In the genomic region with DNA sequence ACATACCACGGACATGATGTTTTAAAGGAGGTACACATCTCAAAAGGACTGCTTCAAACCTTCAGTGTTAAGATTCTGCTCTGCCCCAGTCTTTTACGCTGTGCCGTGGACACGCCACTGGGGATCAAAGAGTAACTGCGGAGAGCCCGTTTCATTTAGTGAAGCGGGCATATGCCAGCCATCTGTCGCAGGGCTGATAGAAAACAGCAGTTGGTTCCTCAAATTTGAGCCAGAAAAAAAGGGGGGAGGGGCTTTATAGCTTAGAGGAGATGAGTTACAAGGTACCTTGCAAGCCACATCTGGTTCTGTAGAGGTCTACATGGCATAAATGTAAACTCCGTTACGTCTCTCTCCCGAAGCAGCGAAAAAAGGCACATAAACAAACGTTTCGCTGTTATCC, we compare ENCODE assay signal across 14 mouse cellular contexts. TPM values are rescaled to one million over a fixed set of nuclear protein-coding genes. Genes with fewer than 3 reads are reported as not detected.
DNase-seq lines count a peak whose midpoint lies in the region; ATAC-seq and TF ChIP-seq lines count a peak whose summit lies in the region.
"Had no signal": no experiment of that assay in that cellular context is flagged by ENCODE, and none has a peak within 500 bp of the region (broad histone marks: within the 10 kb centered on the region; RNA-seq: fewer than 3 reads in every experiment).

No protein-coding gene starts in this region.

- WGBS in forebrain, embryonic 13.5 days: 76% methylated on average over 14 of the region's 14 CpGs
- 60% methylated on average over 14 of the region's 14 CpGs for WGBS in forebrain, postnatal 0 days
- 67% methylated on average over 14 of the region's 14 CpGs for WGBS in midbrain, postnatal 0 days
- WGBS in midbrain, embryonic 13.5 days: 75% methylated on average over 14 of the region's 14 CpGs
- WGBS in hindbrain, postnatal 0 days: 56% methylated on average over 14 of the region's 14 CpGs
- WGBS in neural tube, embryonic 11.5 days: 53% methylated on average over 14 of the region's 14 CpGs

- no peak overlapping the region for H3K4me3 ChIP-seq in forebrain, embryonic 13.5 days
- H3K4me3 ChIP-seq in forebrain, postnatal 0 days (ENCODE audit: low read depth, low read length): no peak overlapping the region
- no peak overlapping the region for H3K4me3 ChIP-seq in midbrain, postnatal 0 days (ENCODE audit: low read depth, low read length)
- H3K4me3 ChIP-seq in midbrain, embryonic 13.5 days (replicated peaks): no peak overlapping the region
- no peak overlapping the region for H3K4me3 ChIP-seq in hindbrain, postnatal 0 days (ENCODE audit: low read length)
- no peak overlapping the region for H3K4me3 ChIP-seq in neural tube, embryonic 11.5 days (ENCODE audit: low read depth, low read length)
- H3K4me3 ChIP-seq: heart, embryonic 10.5 days; limb, embryonic 15.5 days had no signal

- TF ChIP-seq CTCF in forebrain, postnatal 0 days (IDR thresholded peaks at IDR 0.05; ENCODE audit: low read depth): no peak
- no peak for TF ChIP-seq CTCF in midbrain, postnatal 0 days (IDR thresholded peaks at IDR 0.05)
- no peak for TF ChIP-seq CTCF in hindbrain, postnatal 0 days (IDR thresholded peaks at IDR 0.05; ENCODE audit: low read depth)

- H3K36me3 ChIP-seq in forebrain, embryonic 13.5 days (ENCODE audit: poor library complexity, severe bottlenecking): no peaks in the 10 kb centered on the region
- H3K36me3 ChIP-seq in forebrain, postnatal 0 days (ENCODE audit: insufficient read depth): no peaks in the 10 kb centered on the region
- H3K36me3 ChIP-seq in midbrain, postnatal 0 days (ENCODE audit: insufficient read depth, low read length): no peaks in the 10 kb centered on the region
- H3K36me3 ChIP-seq in midbrain, embryonic 13.5 days: no peaks in the 10 kb centered on the region
- no peaks in the 10 kb centered on the region for H3K36me3 ChIP-seq in hindbrain, postnatal 0 days (ENCODE audit: insufficient read depth, low read length)
- no peaks in the 10 kb centered on the region for H3K36me3 ChIP-seq in neural tube, embryonic 11.5 days (ENCODE audit: control insufficient read depth, insufficient read depth, low read length)
- H3K36me3 ChIP-seq: heart, embryonic 10.5 days; limb, embryonic 15.5 days had no signal

- H3K27ac ChIP-seq in forebrain, embryonic 13.5 days: no peak overlapping the region
- H3K27ac ChIP-seq in forebrain, postnatal 0 days (ENCODE audit: low read depth, low read length): no peak overlapping the region
- H3K27ac ChIP-seq in midbrain, postnatal 0 days (ENCODE audit: low read depth, low read length): no peak overlapping the region
- no peak overlapping the region for H3K27ac ChIP-seq in midbrain, embryonic 13.5 days
- no peak overlapping the region for H3K27ac ChIP-seq in hindbrain, postnatal 0 days
- H3K27ac ChIP-seq in neural tube, embryonic 11.5 days (ENCODE audit: low read depth, low read length): no peak overlapping the region
- H3K27ac ChIP-seq: heart, embryonic 10.5 days; limb, embryonic 15.5 days had no signal

- H3K9me3 ChIP-seq in forebrain, embryonic 13.5 days (replicated peaks): no peaks in the 10 kb centered on the region
- no peaks in the 10 kb centered on the region for H3K9me3 ChIP-seq in forebrain, postnatal 0 days (ENCODE audit: low read length)
- no peaks in the 10 kb centered on the region for H3K9me3 ChIP-seq in midbrain, postnatal 0 days (ENCODE audit: low read length)
- no peaks in the 10 kb centered on the region for H3K9me3 ChIP-seq in midbrain, embryonic 13.5 days
- no peaks in the 10 kb centered on the region for H3K9me3 ChIP-seq in hindbrain, postnatal 0 days (ENCODE audit: low read length)
- H3K9me3 ChIP-seq in neural tube, embryonic 11.5 days (ENCODE audit: control insufficient read depth, low read length): no peaks in the 10 kb centered on the region
- H3K9me3 ChIP-seq: heart, embryonic 10.5 days; limb, embryonic 15.5 days had no signal

- H3K27me3 ChIP-seq in forebrain, embryonic 13.5 days: peaks cover 11% of the 10 kb centered on the region
- no peaks in the 10 kb centered on the region for H3K27me3 ChIP-seq in forebrain, postnatal 0 days (ENCODE audit: insufficient read depth, low read length)
- no peaks in the 10 kb centered on the region for H3K27me3 ChIP-seq in midbrain, postnatal 0 days (ENCODE audit: insufficient read depth, low read length)
- H3K27me3 ChIP-seq in midbrain, embryonic 13.5 days: peaks cover 9% of the 10 kb centered on the region
- peaks cover 9% of the 10 kb centered on the region; the same call in 1 of the 2 replicates for H3K27me3 ChIP-seq in hindbrain, postnatal 0 days (ENCODE audit: insufficient read depth, low read length)
- no peaks in the 10 kb centered on the region for H3K27me3 ChIP-seq in neural tube, embryonic 11.5 days (ENCODE audit: control insufficient read depth, insufficient read depth, low read length)
- H3K27me3 ChIP-seq: limb, embryonic 15.5 days had no signal

- H3K4me1 ChIP-seq in forebrain, embryonic 13.5 days: no peaks in the 10 kb centered on the region
- no peaks in the 10 kb centered on the region for H3K4me1 ChIP-seq in forebrain, postnatal 0 days (ENCODE audit: insufficient read depth)
- H3K4me1 ChIP-seq in midbrain, postnatal 0 days (ENCODE audit: insufficient read depth, low read length): no peaks in the 10 kb centered on the region
- no peaks in the 10 kb centered on the region for H3K4me1 ChIP-seq in midbrain, embryonic 13.5 days (replicated peaks)
- no peaks in the 10 kb centered on the region for H3K4me1 ChIP-seq in hindbrain, postnatal 0 days (ENCODE audit: insufficient read depth, low read length)
- H3K4me1 ChIP-seq in neural tube, embryonic 11.5 days (ENCODE audit: control insufficient read depth, insufficient read depth, low read length): peaks cover 6% of the 10 kb centered on the region
- H3K4me1 ChIP-seq: heart, embryonic 10.5 days had no signal

- H3K9ac ChIP-seq in forebrain, embryonic 13.5 days: no peak overlapping the region
- H3K9ac ChIP-seq in forebrain, postnatal 0 days: no peak overlapping the region
- H3K9ac ChIP-seq in midbrain, postnatal 0 days (replicated peaks; ENCODE audit: low read length, poor library complexity, severe bottlenecking): no peak overlapping the region
- no peak overlapping the region for H3K9ac ChIP-seq in midbrain, embryonic 13.5 days (replicated peaks)
- H3K9ac ChIP-seq in hindbrain, postnatal 0 days (replicated peaks; ENCODE audit: low read length): no peak overlapping the region
- no peak overlapping the region for H3K9ac ChIP-seq in neural tube, embryonic 11.5 days (ENCODE audit: low read length)
- H3K9ac ChIP-seq: limb, embryonic 15.5 days had no signal

- H3K4me2 ChIP-seq in forebrain, embryonic 13.5 days: no peak overlapping the region
- H3K4me2 ChIP-seq in forebrain, postnatal 0 days (ENCODE audit: low read depth): no peak overlapping the region
- no peak overlapping the region for H3K4me2 ChIP-seq in midbrain, postnatal 0 days (ENCODE audit: low read depth, low read length, poor library complexity, severe bottlenecking)
- no peak overlapping the region for H3K4me2 ChIP-seq in midbrain, embryonic 13.5 days (replicated peaks)
- H3K4me2 ChIP-seq in hindbrain, postnatal 0 days (ENCODE audit: low read depth, low read length): 0 out of 2 replicates have a peak overlapping the region, but pooled peaks have one; percentile 10
- no peak overlapping the region for H3K4me2 ChIP-seq in neural tube, embryonic 11.5 days (ENCODE audit: low read depth)
- H3K4me2 ChIP-seq: limb, embryonic 15.5 days had no signal

- no peak for DNase-seq in forebrain, postnatal 0 days
- peak; percentile 62 for DNase-seq in midbrain, postnatal 0 days (ENCODE audit: low spot score)
- DNase-seq in hindbrain, postnatal 0 days (ENCODE audit: low spot score): peak; percentile 69
- peak; percentile 25 for DNase-seq in neural tube, embryonic 11.5 days (ENCODE audit: low spot score)
- no peak for DNase-seq in right cerebral cortex, postnatal 25 days
- no peak for DNase-seq in kidney, postnatal 36 days
- DNase-seq: gastrocnemius, postnatal 14 days; lung, adult 2 months; right cerebral cortex, postnatal 14 days had no signal

- ATAC-seq in forebrain, embryonic 13.5 days: peak; percentile 59; the same call in 1 of the 2 replicates
- no peak for ATAC-seq in forebrain, postnatal 0 days
- ATAC-seq in midbrain, postnatal 0 days (ENCODE audit: low FRiP score): no peak
- ATAC-seq in midbrain, embryonic 13.5 days: no peak
- no peak for ATAC-seq in hindbrain, postnatal 0 days
- no peak for ATAC-seq in neural tube, embryonic 11.5 days (ENCODE audit: insufficient read depth, low FRiP score, low TSS enrichment)

RNA-seq across cellular contexts. Expression of a gene that starts 7.2 kb away (rescaled TPM):
- polyA plus RNA-seq in forebrain, embryonic 13.5 days (2015; fragmentation: Nextera tagmentation; extraction: Ambion mirVana): 4.5 and 5.3 TPM in 2 replicates
- total RNA-seq in forebrain, postnatal 0 days (2014; rRNA removed): 2.2 and 6.0 TPM in 2 replicates
- polyA plus RNA-seq in forebrain, postnatal 0 days (2015; fragmentation: Nextera tagmentation; extraction: Ambion mirVana): 3.6 and 6.1 TPM in 2 replicates
- total RNA-seq in midbrain, postnatal 0 days (2014; rRNA removed): 4.7 and 7.5 TPM in 2 replicates
- polyA plus RNA-seq in midbrain, postnatal 0 days (2015; fragmentation: Nextera tagmentation; extraction: Ambion mirVana): 13.7 and 13.9 TPM in 2 replicates
- 9.2 and 11.4 TPM in 2 replicates for polyA plus RNA-seq in midbrain, embryonic 13.5 days (2015; fragmentation: Nextera tagmentation; extraction: Ambion mirVana)
- total RNA-seq in hindbrain, postnatal 0 days (2014; rRNA removed): 5.4 and 6.4 TPM in 2 replicates
- polyA plus RNA-seq in hindbrain, postnatal 0 days (2015; fragmentation: Nextera tagmentation; extraction: Ambion mirVana): 9.4 and 11.7 TPM in 2 replicates
- polyA plus RNA-seq in neural tube, embryonic 11.5 days (2014; fragmentation: Nextera tagmentation; extraction: Ambion mirVana): 8.5 and 9.7 TPM in 2 replicates
- total RNA-seq: monocyte, adult 5-6 weeks had no signal

Comparison
In these comparisons a context has a peak if more than half of its experiments do, and no peak if none do; other contexts are left out.
1. DNase-seq: peak in midbrain, postnatal 0 days (single experiment), hindbrain, postnatal 0 days (single experiment) and neural tube, embryonic 11.5 days (single experiment); none in forebrain, postnatal 0 days (single experiment), right cerebral cortex, postnatal 25 days (single experiment) and kidney, postnatal 36 days (0 of 2).